Mouse (Mus musculus) frontal cortex, postnatal 36 days (tissue): Measurements from ENCODE around the gene Wdr1.
"Not testable (repeated sequence)": the region's sequence is repeated elsewhere in the genome, so short reads cannot be mapped to it uniquely, and the experiment has no call there.

Experiments used
- DNase-seq, 2 experiments: peaks; one replicate each; pipeline ENCODE4 v3.0.0; 2022; ENCODE audit warnings: low spot score in 2 of 2

Gene Wdr1

DNA sequence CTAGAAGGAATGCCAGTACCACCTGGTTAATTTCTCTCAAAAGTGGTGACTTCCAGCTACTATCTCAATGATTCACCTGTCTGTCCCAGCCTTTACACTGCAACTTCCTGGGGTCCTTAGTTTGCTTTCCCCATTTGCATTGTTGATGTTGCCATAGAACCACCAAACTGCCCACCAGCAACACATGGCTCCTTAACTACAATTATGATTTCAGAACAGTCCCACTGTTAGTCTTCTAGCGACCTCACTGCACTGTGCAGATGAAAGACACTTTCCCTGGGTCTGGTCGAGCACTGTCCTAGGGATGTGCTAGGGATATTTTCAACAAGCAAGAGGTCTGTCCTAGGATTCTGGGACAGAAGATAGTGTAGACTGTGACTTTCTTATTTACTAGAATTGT, at the start of gene Wdr1:
Gene Wdr1 (minus strand): TSS at position 101 of the 400 bp plus-strand sequence.
- no peak for DNase-seq

GRCm38 (mm10) chr5:38611118-38611517, 48.1 kb upstream of the Wdr1 start:
- DNase-seq: no peak

DNA sequence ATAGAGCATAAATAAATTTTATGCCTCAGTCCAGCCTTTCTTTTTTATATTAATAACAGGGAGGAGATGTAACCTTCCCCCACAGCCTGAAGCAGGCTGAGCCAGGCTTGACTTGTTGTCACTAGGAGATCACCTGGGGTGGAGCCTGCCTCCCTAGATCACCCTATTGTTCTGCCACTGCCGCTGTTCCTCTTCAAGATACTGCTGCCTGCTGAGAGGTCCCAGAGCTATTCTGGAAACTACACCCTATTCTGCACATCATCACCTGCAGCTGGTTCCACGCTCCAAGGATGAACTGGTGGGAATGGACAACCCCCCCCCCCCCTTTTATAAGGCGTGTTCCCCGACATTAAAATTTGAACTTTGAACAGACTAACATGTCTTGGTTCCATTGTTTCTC, 45.2 kb upstream of the Wdr1 start:
- not testable (repeated sequence) for DNase-seq

GRCm38 (mm10) chr5:38598647-38599304, 35.8 kb upstream of the Wdr1 start:
- DNase-seq: no peak

- DNase-seq: no peak
Measured at GRCm38 (mm10) chr5:38588924-38589323, 25.9 kb upstream of the Wdr1 start.

GRCm38 (mm10) chr5:38585450-38585849, 22.4 kb upstream of the Wdr1 start:
- no peak for DNase-seq

DNA sequence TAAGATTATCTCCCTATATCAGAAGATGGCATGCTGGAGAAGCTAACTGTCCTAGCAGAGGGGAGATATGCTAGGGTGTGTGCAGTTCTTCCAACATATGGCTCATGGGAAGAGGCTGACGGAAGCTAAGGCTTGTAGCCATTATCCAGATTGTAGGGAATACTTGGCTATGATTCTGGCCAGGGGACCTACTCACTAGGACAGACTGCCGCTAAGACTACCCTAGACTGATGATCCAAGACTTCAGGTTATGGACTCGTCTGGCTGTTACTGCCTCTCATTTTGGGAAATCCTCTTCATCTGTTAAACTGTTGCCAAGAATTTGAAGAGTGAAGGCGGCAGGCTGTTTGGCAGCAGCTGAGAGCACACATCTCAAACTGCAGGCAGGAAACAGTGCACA, 20.0 kb upstream of the Wdr1 start:
- DNase-seq: peak; percentile 33 to 59

DNA sequence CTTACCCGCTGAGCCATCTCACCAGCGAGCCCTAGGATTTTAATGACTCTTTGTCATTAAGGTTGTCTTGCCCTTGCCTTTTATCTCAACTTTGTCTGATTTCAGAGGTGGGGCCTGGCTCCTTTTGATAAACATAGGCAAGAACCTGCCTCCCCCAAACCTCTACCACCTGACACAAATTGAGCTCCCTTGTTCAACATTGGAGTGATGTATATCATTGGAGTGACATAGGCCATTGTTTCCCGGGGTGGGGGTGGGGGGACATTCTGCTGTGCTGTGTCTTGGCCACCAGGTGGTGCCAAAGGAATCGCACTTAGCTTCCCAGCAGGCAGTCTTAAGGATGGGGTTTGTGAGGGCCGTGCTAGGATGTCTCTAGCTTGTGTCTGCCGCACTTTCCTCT, 17.7 kb upstream of the Wdr1 start:
- peak in 1 of 2 experiments; percentile 29 for DNase-seq

DNA sequence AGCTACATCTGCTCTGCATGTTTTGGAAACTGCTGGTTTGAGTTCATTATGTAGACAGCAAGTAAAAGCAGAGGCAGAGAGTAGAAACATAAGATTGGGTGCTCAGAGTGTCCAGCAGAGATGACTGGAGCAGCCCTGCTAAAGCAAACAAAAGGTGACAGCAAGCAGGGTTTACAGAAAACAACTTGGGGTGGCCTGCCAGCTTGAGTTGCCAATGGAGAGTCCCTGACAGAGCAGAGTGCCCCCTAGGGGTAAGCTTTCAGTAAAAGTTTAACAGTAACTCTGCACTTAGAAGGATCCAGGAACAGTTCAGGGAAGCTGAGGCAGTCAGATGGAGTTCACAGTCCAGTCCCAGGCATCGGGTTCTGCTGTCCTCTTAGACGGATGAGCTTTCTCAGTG, 7.9 kb upstream of the Wdr1 start:
- DNase-seq: no peak

DNA sequence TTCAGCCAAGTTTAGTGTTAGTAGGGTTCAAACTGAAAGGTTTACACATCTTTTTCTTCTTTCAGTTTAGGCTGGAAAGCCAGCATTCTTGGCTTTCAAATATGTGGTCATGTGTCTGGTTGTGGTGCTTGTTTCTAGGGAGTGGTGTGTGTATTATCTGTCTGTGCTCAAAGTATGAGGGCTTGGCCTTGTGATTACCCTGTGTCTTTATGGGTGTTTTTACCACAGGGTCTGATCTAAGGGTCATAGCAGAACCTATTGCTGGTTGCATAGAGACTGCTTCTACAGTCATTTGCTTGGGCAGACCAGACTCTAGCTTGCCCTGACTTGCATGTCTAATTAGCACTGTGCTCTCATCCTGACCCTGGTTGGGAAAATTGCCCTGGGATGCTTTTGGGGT, 5.6 kb upstream of the Wdr1 start:
- DNase-seq: no peak

DNA sequence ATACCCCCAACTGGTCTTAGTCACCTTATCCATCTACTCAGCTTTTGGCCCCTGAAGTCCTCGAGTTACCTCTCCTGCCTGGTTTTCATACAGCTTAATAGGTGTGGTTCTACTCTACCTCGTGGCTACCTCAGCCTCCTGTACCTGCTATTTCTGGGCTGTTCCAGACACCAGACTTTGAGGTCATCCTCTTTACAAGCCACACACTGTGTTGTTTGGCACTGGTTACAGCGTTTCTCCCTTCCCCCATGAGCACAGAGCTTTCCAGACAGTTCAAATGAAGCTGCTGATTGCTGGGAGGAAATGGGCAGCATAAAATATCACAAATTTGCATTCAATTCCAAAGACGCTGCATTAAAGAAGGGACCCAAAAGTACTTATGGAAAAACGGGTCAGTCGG, 1.8 kb upstream of the Wdr1 start:
- no peak for DNase-seq

DNA sequence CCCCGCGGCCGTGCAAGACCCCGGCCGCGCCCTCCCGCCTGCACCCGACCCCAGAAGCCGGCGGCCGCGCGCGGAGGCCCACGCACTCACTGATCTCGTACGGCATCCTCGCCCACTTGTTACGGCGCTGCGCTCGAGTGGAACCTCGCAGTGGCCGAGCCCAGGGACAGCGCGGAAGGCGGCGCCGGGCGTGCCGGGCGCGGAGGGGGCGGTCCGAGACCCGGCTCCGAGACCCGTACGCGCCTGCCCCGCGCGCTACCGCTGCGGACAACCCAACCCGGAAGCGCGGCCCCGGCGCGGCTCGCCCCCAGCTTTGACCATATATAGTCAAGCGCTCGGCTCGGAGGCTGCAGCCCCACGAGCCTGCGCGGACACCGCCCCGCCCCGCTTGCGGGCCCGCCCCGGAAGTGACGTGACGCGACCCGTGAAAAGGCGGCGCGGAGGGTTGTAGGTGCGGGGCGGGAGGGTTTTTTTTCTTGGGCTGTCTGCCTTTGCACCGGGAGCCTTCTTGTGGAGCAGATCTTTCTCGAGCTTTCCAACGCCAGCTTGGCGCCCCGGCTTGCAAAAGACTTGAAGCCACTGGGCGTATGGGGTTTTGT, 1.5 kb downstream of the Wdr1 start:
- DNase-seq: peak; percentile 95 to 97

DNA sequence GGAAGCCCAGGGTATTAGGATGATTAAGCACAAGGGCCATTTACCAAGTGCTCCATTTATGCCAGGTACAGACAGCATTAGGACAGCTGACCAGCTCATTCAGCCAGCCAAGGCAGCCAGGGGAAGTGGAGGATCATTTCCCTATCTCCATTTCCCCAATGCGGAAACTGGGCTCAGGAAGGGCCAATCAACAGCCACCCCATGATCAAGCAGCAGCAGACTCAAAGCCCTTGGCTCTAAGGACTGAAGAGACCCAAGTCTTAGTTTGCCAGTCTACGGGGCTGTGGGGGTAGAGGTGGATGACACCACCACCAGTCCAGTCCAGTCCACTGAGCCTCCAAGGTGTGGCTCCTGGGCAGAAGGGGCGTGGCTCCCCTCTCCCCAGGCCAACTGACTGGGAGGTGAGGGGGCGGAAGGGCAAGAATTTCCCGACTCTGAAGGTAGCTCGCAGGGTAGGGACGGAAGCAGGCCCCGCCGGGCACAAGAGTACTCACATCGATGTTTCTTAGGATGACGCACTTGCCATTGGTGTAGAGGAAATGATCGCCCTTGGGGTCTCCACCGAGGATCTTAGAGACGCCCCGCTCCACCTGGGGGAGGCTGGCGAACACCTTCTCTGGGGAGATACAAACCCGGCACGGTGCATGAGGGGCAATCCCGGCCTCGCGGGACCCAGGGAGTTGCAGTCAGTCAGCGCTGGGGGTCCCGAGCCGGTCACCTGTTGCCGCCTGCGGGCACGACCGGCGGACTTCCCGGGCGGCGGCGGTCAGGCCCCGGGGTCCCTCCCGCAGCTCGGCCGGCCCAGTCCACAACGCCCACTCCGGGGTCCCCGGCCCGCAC, 2.2 kb downstream of the Wdr1 start:
- DNase-seq: no peak

DNA sequence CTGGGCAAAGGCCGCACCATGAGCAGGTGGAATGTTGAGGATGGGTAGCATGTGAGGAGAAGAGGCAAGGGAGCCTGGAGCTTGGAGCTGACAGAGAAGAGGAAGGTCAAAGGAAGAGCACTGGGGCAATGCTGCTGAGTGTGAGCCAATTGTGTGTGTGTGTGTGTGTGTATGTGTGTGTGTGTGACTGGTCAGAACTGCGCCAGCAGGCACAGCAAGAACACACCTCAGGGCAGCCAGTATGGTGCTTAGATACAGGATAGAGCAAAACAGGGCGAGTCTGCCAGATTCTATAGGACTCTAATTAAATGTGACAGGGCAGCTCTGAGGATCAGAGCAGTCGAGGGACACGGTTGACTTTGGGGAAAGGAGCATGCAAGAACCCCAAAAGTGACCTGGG, 4.2 kb downstream of the Wdr1 start:
- DNase-seq: no peak

- DNase-seq: no peak
Measured at GRCm38 (mm10) chr5:38557811-38558210, 5.2 kb downstream of the Wdr1 start.

- DNase-seq: no peak
Measured at GRCm38 (mm10) chr5:38556406-38556805, 6.6 kb downstream of the Wdr1 start.

DNA sequence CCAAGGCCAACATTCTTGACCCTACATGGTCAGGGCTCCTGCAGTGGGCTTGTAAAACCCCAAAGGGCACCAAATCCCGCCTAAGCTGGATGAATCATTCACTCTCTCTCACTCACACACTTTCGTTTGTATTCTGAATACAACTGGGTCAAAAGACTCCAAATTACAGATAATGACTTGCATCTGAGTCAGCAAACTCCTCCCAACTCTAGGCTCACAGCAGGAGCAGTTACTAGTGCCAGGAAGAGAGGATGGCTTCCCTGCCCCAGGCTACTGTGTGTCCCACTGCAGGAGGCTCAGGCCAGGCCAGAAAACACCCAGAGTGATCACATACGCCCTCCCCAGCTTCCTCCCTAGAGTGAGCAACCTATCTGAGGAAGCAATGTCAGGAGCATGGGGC, 9.1 kb downstream of the Wdr1 start:
- DNase-seq: no peak

DNA sequence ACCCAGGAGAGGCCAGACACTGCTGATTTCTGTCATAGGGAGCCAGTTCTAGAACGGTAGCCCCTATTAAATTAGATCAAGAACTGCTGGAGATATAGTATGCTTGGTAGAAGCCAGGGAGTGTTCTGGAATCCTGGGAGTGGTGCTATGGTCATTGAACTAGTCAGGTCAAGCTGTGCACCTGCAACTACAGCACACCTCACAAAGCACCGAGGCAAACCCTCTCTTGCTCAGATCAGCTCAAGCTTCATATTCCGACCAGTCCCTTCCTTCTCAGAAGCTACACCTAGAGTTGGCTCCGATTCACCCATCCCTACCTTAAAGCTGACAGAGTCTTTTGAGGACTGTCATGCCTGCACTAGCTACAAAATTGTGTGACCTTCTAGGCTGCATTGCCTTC, 9.5 kb downstream of the Wdr1 start:
- DNase-seq: no peak

DNA sequence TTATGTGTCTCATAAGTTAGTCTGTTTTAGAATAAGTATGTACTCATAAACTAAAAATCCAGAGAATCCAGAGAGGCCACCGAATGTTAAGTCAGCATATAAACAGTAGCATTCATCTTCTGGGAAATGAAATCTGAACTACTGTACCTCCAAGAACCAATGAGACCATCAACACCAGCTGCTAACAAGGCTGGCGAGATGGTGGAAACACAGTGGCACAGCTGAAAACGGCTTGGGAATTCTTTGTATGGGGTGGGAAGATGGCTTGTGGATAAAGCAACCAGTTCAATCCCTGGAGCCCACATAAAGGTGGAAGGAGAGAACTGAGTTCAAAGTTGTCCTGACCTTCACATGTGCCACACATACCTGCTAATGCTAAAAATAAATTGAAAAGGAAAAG, 10.4 kb downstream of the Wdr1 start:
- DNase-seq: no peak

GRCm38 (mm10) chr5:38550221-38550768, 12.7 kb downstream of the Wdr1 start:
- no peak for DNase-seq

GRCm38 (mm10) chr5:38549461-38549909, 13.5 kb downstream of the Wdr1 start:
- DNase-seq: no peak

DNA sequence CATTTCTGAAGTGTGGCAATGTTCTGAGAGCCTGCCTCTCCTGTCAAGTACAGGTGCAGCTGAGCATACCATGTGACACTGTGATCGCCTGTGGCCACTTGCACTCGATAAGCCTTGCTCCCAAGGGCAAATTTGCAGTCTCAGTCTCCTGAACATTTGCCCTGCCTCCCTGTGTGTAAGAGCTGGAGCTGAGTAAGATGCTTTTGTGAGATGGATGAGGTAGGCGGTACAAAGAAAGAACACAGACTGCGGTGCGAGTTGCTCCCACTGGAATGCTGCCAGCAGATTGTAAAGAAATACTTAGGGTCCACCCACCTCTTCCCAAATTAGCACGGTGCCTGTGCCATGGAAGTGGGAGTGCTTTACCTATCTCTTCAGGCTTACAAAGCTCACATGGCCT, 15.6 kb downstream of the Wdr1 start:
- peak; percentile 75 to 91 for DNase-seq
